Mouse (Mus musculus) G1E (cell line): ENCODE results near the gene Hectd4.

Source experiments
- CTCF ChIP-seq: IDR thresholded peaks from 2 replicates; pipeline ENCODE4 v1.5.1; 2012; ENCODE audit warnings: low read depth, low read length, inconsistent platforms, mixed read lengths
- GATA1 ChIP-seq: IDR thresholded peaks from 2 replicates; pipeline ENCODE4 v1.6.1; 2012; ENCODE audit warnings: borderline replicate concordance, low read length, inconsistent platforms, mixed read lengths
- GATA2 ChIP-seq: IDR thresholded peaks from 2 replicates; pipeline ENCODE4 v1.6.1; 2012; ENCODE audit warnings: low read depth, low read length, inconsistent platforms, borderline replicate concordance
- TAL1 ChIP-seq: conservative IDR thresholded peaks from 2 replicates; pipeline ENCODE4 v1.6.1; 2012; ENCODE audit warnings: low read depth, low read length, inconsistent platforms, mixed read lengths

GRCm38 (mm10) chr5:121242261-121242660 is 22.2 kb downstream of the Hectd4 start:
- TF ChIP-seq CTCF (no peak), GATA1 (no peak), GATA2 (no peak), TAL1 (no peak)
